Mouse (Mus musculus) bone marrow macrophage, adult 2 months (primary cell): ENCODE measurements around the gene Gm5447. TPM values are rescaled to one million over a fixed set of nuclear protein-coding genes. Genes with fewer than 3 reads are reported as not detected.

Experiments used
- H3K27ac ChIP-seq: 2 replicates; pipeline ENCODE4 v1.5.1; 2012; ENCODE audit warnings: low read depth, low read length; ENCODE audit not compliant: insufficient read depth
- H3K4me1 ChIP-seq: 2 replicates; pipeline ENCODE4 v1.6.1; 2012; ENCODE audit warnings: low read length; ENCODE audit not compliant: control insufficient read depth, insufficient read depth
- H3K4me3 ChIP-seq: 2 replicates; pipeline ENCODE4 v1.5.1; 2012; ENCODE audit warnings: mild to moderate bottlenecking, low read length, moderate library complexity; ENCODE audit not compliant: insufficient read depth
- CTCF ChIP-seq: IDR thresholded peaks from 2 replicates; pipeline ENCODE4 v1.5.1; 2012; ENCODE audit warnings: low read depth, mild to moderate bottlenecking, low read length, moderate library complexity
- POLR2A ChIP-seq: IDR thresholded peaks from 2 replicates; pipeline ENCODE4 v1.6.1; 2012; ENCODE audit warnings: mild to moderate bottlenecking, low read depth, low read length, borderline replicate concordance
- polyA plus RNA-seq: library from polyadenylated mRNA; stranded (reverse); fragments of >200 nt; gene quantifications from 2 replicates; pipeline ENCODE4 v1.2.4, GENCODE M21; 2012; ENCODE audit not compliant: missing spikeins, insufficient read depth, insufficient read length

Gene Gm5447
- polyA plus RNA-seq, 1 experiment = not detected

GRCm38 (mm10) chr13:31004458-31004857 lies 30.5 kb downstream of the Gm5447 start:
- Histone ChIP-seq H3K4me3 (no peak overlapping the region), H3K4me1 (peaks cover 20% of the 10 kb centered on the region), H3K27ac (no peak overlapping the region)
- TF ChIP-seq POLR2A = no peak
- TF ChIP-seq CTCF = no peak

- H3K4me1 ChIP-seq = peaks cover 20% of the 10 kb centered on the region
- no peak for TF ChIP-seq POLR2A
- TF ChIP-seq CTCF = no peak
- no peak overlapping the region for H3K27ac ChIP-seq
- no peak overlapping the region for H3K4me3 ChIP-seq
These were observed 31.0 kb downstream of the Gm5447 start for GRCm38 (mm10) chr13:31004995-31005394.

GRCm38 (mm10) chr13:31017545-31017944 lies 43.5 kb downstream of the Gm5447 start:
- Histone ChIP-seq H3K4me1 (peaks cover 13% of the 10 kb centered on the region), H3K4me3 (no peak overlapping the region), H3K27ac (peak overlapping the region; percentile 47)
- no peak for TF ChIP-seq POLR2A
- no peak for TF ChIP-seq CTCF

GRCm38 (mm10) chr13:31021514-31021913 lies 47.5 kb downstream of the Gm5447 start:
- H3K4me3 ChIP-seq = no peak overlapping the region
- peaks cover 12% of the 10 kb centered on the region for H3K4me1 ChIP-seq
- no peak for TF ChIP-seq POLR2A
- TF ChIP-seq CTCF = no peak
- no peak overlapping the region for H3K27ac ChIP-seq

GRCm38 (mm10) chr13:31021927-31022326 lies 47.9 kb downstream of the Gm5447 start:
- peaks cover 8% of the 10 kb centered on the region for H3K4me1 ChIP-seq
- no peak for TF ChIP-seq CTCF
- TF ChIP-seq POLR2A = no peak
- no peak overlapping the region for H3K27ac ChIP-seq
- no peak overlapping the region for H3K4me3 ChIP-seq

- H3K4me1 ChIP-seq = no peaks in the 10 kb centered on the region
- H3K4me3 ChIP-seq = no peak overlapping the region
- H3K27ac ChIP-seq = no peak overlapping the region
- TF ChIP-seq POLR2A (no peak), CTCF (no peak)
These were observed 49.7 kb downstream of the Gm5447 start for GRCm38 (mm10) chr13:31023664-31024063.

Other genes starting within 250 kb of the Gm5447 start
- gene Irf4, start 225.0 kb upstream of the Gm5447 start, polyA plus RNA-seq = 7.5 and 9.3 TPM in 2 replicates
- not detected in 2 replicates for gene Hus1b, start 26.4 kb upstream of the Gm5447 start, polyA plus RNA-seq
- gene Exoc2, start 111 bp upstream of the Gm5447 start, polyA plus RNA-seq = 27.2 and 29.5 TPM in 2 replicates